Mouse (Mus musculus) thymus, postnatal 0 days (tissue): ENCODE measurements around the gene Smim5. TPM values are rescaled to one million over a fixed set of nuclear protein-coding genes. Genes with fewer than 3 reads are reported as not detected.
A peak's percentile ranks its signal among the peaks of the same experiment; 100 is the strongest.
"Not testable (repeated sequence)": the region's sequence is repeated elsewhere in the genome, so short reads cannot be mapped to it uniquely, and the experiment has no call there.

Experiments used
- DNase-seq: peaks from one replicate; pipeline ENCODE4 v3.0.0-alpha.2; 2015; ENCODE audit warnings: low spot score
- polyA plus RNA-seq: library from polyadenylated mRNA; unstranded; fragments of >200 nt; fragmentation: Nextera tagmentation; extraction: Ambion mirVana; gene quantifications from 2 replicates; pipeline ENCODE4 v1.2.1, GENCODE M21; 2015

Smim5 gene
- 35.4 and 39.8 TPM in 2 replicates for polyA plus RNA-seq

DNA sequence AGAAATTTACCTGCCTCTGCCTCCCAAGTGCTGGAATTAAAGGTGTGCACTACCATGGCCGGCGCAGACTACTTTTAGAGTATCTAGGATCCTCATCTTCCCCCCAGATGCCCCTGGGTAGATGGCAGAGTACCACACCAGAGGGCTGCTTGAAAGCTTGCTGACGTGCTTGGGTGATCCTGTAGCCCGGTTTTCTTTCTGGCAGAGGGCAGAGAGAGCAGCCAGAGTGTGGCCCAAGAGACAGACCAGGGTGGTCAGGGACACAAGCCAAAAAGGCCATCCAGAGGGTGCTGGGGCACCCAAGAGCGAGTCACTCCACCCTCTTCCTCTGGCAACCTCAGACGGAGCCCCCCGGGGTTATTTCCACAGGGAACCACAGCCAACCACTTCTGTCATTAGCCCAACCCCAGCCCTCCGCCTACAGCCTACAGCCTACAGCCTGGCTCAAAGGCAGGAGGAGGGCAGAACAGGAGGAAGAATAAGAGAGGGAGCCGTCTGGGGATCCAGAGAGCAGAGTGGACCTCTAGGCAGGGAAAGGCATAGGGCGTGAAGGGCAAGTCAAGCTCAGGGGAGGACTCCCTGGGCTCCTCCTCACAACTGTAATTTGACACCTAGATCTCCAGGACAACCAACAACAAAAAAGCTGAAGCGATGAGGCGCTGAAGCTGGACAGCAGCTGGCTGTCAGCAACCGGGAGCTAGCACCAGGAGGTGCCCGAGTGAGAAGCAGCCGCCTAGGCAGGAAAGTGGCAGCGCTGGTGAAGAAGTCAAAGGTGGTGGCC, at the start of gene Smim5:
Smim5 (plus strand) TSS at position 481 of the 781 bp plus-strand sequence.
- peak; percentile 54 for DNase-seq

DNA sequence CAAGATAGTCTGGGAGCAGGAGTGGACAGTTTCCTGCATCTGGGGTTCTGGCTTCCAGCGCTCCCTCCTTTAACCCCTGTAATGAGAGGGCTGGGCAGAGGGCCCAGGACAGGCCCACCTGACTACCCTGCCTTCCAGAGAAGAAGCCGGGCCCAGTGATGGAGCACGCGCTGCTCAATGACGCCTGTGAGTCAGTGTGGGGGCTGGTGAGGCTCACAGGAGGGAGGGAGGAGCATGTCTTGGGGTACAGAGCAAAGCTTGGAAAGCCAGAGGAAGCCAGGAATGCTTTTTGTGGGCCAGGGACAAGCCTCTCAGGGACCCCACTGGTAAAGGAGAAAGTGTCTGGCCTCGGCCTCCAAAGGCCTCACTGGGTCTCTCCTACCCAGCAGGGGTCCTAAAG, 45.1 kb upstream of the Smim5 start:
- no peak for DNase-seq

DNA sequence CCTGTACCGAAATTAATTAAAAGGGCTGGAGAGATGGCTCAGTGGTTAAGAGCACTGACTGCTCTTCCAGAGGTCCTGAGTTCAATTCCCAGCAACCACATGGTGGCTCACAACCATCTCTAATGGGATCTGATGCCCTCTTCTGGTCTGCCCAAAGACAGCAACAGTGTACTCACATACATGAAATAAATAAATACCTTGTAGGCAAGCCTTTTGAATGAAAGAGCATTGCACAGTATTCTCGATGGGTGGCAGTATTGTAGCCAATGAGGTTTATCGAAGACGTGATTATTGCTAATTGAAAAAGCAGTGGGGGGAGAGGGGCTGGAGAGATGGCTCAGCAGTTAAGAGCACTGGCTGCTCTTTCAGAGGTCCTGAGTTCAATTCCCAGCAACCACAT, 42.6 kb upstream of the Smim5 start:
- not testable (repeated sequence) for DNase-seq

DNA sequence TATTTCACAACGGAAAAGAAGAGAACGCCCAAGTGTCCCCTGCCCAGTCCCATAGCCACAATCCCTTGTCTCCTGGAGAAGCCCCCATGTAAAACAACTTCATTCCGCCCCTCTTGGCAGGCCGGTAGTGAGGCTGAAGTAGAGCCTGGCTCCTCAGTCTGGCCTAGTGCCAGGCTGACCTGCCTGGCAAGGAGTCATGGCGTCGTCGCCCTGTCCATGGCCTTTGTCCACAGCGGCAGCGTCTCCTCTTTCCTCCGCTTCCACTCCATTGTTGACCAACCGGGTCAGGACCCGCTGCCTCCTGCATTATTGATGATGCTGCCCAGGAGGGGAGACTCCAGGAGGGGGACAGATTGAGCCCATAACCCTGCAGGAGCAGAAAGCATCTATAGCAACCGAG, 41.8 kb upstream of the Smim5 start:
- DNase-seq, result no peak

DNA sequence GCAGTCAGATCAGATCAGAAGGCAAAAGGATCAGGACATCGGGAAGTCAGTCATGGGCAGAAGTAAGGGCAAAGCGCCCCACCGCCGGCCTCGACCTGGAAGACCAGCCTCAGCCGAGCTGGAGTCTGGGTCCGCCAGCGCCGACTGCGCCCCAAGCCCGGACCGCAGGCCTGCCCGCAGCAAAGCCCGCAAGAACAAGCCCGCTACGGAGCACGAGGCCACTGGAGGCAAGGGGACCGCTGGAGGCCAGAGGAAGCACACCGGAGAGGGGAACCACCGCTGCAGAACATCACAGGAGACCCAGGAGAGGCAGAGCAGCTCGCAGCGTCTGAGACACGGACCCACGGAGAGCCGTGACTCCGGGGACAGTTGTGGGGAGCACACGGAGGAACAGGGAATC, 41.4 kb upstream of the Smim5 start, which contains the start of gene Myo15b:
Myo15b (plus strand) TSS at position 53 of the 400 bp plus-strand sequence.
- no peak for DNase-seq

DNA sequence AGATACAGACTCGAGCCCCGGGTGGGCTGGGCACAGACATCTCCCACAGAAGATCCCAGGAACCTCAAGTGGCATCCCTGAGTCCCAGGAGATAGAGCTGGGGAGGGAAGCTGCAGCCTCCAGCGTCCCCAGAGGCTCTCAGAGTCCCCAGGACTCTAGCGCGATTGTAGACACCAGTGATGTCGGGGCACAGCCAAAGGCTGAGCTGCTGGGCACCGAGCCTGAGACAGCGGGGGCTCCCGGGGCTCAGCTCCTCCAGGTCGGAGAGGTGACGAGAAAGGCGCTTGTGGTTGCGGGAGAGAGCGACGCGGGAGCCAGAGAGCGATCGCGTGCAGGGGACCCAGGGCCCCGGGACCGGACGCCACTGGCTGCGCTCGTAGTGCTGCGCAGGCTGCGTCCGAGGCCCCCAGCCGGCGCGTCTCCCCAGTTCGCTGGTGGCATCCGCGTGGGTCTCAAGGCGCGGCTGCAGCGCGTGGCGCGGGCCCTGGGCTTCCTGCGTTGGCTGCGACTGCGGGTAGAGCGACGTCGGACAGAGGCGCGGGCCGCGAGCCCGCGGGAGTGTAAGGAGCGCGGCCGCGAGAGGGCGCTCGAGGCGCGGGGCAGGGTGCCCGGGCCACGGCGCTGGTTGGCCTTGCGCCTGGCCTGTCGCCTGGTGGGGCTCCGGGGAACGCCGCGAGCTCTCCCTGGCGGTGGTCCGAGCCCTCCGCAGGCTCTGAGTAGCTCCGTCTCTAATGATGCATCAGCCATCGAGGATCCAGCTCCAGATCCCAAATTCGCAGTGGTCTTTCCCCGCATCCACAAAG, 40.4 kb upstream of the Smim5 start:
- peak; percentile 88 for DNase-seq

DNA sequence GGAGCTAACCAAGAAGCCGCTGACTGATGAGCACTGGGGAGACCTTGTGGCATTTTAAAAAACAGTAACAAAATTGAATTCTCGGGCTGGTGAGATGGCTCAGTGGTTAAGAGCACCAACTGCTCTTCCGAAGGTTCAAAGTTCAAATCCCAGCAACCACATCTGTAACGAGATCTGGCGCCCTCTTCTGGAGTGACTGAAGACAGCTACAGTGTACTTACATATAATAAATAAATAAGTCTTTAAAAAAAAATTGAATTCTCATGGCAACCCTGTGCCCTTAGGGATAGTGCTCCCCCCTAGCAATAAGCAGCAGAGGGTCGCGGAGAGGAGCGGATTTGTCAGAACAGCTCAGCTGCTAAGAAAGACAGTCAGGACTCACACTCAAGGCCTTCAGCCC, 35.9 kb upstream of the Smim5 start:
- DNase-seq, result no peak

DNA sequence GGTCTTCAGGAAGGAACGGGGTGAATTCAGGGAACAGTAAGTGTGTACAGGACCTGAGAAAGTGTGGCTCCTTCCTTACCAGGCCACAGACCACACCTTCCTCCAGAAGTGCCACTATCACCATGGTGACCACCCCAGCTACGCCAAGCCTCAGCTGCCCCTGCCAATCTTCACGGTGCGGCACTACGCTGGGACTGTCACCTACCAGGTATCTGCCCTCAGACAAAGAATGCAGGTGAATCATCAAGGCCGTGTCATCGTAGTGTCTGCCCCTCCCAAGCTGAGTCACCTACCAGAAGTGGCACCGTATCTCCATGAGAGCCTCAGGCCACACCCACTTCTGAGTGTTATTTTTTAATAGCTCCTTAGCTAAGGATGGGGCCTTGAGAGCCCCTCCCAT, 30.4 kb upstream of the Smim5 start:
- no peak for DNase-seq

DNA sequence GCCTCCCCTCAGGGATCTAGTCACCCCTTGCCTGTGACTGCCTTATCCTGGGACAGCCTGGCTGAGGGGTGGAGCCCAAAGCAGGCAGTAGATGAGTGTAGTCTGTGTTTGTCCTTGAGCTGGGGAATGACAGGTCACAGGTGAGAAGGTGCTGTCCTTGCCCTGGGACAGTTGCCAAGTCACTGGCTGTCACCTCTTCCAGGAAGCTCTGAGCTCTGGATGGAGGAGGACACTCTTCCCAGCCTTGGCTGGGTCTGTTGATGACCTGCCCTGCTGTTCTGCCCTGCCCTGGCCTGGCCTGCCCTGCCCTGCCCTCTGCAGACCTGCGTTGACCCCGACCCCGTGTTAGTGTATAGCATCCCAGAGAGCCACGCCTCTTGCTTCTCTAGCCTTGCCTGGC, 27.3 kb upstream of the Smim5 start:
- no peak for DNase-seq

DNA sequence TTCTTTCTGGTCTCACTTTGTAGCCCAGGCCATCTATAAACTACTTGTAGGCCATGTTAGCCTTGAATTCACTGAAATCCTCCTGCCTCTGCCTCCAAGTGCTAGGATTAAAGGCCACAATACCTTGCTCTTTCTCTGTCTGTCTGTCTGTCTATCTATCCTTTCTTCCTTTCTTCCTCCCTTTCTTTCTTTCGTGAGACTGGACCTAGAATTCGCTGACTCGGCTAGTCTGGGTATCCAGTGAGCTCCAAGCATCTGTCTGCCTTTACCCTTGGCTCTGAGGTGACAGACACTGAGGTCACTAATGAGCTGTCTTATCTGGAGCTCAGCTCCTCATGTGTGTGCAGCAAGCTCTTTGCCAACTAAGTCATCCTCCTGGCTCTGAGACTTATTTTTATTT, 23.8 kb upstream of the Smim5 start:
- no peak for DNase-seq

DNA sequence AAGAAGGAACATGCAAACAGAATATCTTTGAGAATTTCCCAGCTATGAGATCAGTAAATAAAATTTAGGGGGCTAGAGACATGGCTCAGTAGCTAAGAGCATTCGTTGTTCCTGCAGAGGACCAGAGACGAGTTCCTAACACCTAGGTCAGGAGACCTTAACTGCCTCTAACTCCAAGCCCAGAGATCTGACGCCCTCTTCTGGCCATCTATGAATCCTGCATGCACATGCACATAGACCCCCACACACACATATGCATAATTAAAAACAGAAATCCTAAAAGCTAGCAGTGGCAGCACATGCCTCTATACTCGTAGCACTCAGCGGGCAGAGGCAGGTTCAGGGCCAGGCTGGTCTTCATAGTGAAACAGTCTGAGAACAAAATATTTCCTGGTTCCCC, 23.3 kb upstream of the Smim5 start:
- DNase-seq, result no peak

DNA sequence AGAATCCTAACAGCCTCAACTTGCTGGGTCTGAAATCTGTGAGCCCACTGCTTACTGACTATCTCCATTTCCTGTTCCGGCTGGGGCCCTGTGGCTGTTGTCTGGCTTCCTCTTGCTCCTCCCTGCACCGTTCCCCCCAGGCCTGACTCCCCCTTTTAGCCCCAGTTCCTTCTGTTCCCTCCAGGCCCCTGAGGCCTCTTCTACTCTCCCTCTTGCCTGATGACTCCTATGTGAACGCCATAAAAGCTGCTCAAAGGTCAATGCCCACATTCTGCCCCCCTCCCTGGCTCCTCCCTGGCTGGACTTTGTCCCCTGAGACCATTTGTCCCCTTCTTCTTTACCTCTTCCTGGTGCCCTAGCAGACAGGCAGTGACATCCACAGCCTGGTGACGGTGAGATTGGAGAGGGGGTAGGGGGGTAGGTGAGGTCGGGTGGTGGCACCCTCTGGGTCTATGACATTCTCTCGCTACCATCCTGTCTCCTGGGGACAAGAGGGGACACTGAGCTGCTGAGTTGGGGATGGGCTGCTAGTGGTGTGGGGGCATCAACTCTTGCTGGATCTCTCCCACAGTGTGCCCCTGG, 22.5 kb upstream of the Smim5 start:
- peak; percentile 37 for DNase-seq

DNA sequence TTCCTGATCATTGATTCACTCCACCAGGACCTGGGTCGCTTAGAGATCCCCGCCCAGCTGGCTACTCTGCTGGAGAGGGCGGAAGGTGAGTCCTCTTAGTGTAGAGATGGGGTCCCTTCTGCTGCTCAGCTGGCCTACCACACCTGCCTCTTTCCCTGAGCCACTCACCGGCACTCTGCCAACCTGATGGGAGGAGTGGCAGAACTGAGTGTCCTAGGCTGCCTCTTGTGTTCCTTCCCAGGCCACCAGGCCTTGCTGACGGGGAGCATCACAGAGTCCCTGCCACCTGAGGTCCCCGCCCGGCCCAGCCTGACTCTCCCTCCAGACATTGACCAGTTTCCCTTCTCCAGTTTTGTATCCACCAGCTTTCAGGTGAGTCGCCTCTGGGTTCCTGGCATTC, 21.7 kb upstream of the Smim5 start:
- no peak for DNase-seq

DNA sequence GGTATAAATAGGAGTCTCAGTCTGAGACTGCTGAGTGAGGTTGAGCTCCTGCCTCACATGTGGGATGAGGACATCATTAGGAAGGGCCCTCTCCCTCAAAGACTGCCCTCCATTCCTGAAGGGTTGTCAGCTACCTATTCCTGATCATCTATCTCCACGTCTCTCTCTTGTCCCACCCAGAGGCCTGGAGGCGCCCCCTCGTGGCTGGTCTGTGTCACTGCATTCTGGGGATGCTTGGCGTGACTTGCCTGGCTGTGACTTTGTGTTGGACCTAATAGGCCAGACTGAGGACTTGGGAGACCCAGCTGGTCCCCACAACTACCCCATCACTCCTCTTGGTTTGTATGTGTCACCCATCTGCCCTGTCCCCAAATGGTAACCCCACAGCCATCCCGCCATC, 18.8 kb upstream of the Smim5 start:
- peak; percentile 52 for DNase-seq

DNA sequence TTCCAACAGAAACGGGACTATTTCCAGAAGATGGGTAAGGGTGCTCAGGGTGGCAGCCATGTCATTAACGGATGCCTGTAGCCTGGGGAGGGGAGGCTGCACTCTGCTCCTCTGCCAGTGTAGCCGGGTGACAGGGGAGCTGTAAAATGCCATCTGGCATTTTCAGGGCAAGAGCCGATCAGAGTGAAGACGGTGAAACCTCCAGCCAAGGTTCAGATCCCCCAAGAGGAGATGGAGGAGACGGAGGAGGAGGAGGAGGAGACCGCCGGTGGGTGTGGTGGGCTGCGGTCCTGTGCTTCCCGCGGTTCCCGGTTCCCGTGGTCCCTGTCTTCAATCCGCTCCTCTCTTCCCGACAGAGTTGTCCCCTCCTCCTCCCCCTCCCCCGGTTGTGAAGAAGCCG, 16.5 kb upstream of the Smim5 start:
- DNase-seq, result no peak

DNA sequence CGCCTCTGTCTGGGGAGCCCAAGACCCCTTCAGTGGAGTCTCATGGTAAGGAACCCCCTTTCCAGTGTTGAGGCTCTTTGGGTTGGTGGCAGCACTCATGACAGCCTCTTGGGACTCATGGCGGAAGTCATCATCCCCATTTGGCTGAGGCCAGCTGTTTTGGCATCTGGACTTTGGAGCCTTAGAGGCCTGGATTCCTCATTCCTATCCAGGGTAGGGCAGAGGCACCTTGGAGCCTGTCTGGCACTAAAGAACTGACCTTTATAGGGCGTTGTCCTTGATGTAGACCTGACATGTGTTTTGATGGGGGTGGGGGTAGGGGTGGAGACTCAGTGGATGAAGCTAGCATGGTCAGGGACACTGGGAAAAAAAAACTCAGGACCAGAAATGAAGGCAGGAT, 15.4 kb upstream of the Smim5 start:
- no peak for DNase-seq

DNA sequence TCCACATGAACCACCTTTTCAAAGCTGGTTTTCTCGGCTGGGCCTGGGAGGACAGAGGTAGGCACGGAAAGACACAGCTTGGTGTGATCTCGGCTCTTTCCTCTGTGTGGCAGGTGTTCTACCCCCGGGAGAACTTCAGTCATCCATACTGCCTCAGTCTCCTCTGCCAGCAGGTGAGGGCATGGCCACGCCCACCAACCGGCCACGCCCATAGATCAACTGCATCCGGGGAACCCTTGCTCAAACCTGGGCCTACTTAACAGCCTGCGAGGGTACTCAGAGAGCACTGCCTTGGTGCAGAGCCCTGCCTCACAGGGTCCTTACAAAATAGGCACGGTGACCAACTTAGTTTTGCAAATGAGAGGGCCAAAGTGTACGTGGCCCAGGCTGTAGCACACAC, 14.5 kb upstream of the Smim5 start:
- no peak for DNase-seq

DNA sequence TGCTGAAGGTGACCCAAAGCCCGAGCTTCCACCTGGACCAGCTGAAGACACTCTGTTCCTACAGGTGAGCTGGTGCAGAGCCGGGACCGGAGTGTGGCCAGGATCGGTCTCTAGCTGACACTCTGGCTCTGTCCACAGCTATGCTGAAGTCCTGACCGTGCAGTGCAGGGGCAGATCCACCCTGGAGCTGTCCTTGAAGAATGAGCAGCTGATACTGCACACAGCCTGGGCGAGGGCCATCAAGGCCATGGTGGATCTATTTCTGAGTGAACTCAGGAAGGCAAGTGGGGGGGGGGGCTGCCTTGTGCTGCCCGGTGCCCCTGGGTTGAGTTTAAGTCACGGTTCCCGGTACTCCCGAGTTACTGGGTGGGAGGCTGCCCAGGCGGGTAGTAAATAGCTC, 13.3 kb upstream of the Smim5 start:
- no peak for DNase-seq

DNA sequence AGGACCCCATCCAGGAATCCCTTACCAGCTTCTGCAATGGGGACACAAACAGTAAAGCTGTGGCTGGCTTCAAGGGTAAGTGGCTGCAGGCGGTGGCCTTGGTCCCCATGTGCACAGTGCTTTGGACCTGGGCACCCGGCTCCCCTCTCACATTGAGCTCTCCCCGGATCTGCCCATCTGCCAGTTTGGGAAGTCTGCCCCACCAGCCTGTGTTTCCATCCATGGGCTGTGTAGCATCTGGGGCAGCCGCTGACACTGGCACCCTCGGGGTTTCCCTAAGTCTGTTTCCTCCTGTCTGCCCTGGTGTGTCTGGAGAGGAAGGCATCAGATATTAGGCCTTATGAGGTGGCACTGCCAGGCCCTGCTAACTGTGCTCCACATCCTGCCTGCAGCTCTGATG, 11.7 kb upstream of the Smim5 start:
- no peak for DNase-seq

DNA sequence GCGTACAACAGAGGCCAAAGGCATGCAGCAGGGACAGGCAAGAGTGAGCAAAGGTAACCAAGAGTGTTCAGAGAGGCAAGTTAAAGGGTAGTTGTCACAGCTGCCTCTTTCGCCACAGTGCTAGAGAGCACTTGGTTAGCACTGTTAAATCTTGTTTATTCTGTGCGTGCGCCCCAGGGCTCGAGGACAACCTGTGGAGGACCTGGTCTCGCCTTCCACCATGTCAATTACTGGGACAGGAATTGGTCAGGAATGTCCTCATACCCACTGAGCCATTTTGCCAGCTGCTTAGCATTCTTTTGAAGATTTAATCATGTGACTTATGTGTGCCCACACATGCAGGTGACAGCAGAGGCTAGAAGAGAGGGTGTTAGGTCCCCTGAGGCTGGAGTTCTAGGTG, 10.6 kb upstream of the Smim5 start:
- no peak for DNase-seq

DNA sequence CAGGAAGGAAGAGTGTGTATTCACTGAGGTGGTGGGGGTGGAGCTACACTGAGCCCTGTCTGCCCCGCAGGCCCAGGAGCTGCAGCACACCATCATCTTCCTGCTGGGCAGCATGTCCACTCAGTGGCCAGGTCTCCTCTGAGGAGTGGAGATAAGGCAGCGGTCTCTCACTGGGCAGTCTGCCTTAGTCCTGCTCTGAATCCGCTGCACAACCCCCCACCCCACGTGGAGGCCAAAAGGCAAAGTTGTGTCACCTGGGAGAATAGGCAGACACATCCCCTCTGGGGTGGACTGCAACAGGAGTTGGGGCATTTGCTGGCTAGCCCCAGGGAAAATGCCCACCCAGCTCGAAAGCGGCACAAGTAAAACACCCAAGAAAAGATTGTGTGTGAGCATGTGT, 7.6 kb upstream of the Smim5 start:
- no peak for DNase-seq

DNA sequence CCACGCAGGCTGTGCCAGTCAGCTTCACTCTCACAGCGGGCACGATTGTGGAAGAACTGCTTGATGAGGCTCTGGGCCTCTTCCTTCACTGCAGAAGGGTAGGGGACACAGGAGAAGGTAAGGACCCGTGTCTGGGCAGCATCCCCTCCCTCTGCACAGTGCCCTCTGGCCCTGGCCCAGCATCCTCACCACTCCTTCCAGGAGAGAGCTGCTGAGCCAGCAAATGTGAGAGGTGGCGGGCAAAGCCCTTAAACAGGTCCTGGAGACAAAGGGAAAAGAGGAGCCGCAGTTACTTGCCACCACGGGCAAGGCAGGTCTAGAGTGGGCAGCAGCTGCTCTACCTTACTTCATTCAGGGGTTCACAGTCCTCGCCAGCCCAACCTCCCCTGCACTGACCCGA, 6.7 kb upstream of the Smim5 start:
- no peak for DNase-seq
